Mouse (Mus musculus) kidney, postnatal 0 days (tissue): ENCODE data around the gene Ipo8. TPM values are rescaled to one million over a fixed set of nuclear protein-coding genes. Genes with fewer than 3 reads are reported as not detected.

Experiments
- ATAC-seq: fragments of 200-750 bp; cut with Nextera tagmentation; replicated peaks from 2 replicates; pipeline ENCODE4 v1.8.0; 2017; ENCODE audit warnings: low read depth, moderate number of reproducible peaks, moderate TSS enrichment, moderate library complexity; ENCODE audit not compliant: low FRiP score
- DNase-seq: peaks from one replicate; pipeline ENCODE4 v3.0.0-alpha.2; 2016; ENCODE audit warnings: low spot score
- H3K27ac ChIP-seq: fragments of 300-500 bp; sonication (generic); 2 replicates; pipeline ENCODE4 v1.5.1; 2014; ENCODE audit warnings: mild to moderate bottlenecking
- H3K27me3 ChIP-seq: fragments of 300-500 bp; sonication (generic); 2 replicates; pipeline ENCODE4 v1.6.1; 2014; ENCODE audit warnings: low read length, mixed read lengths; ENCODE audit not compliant: insufficient read depth
- H3K36me3 ChIP-seq: fragments of 300-500 bp; sonication (generic); 2 replicates; pipeline ENCODE4 v1.6.1; 2014; ENCODE audit warnings: low read length, mixed read lengths; ENCODE audit not compliant: insufficient read depth
- H3K4me1 ChIP-seq: fragments of 300-500 bp; sonication (generic); replicated peaks from 2 replicates; pipeline ENCODE4 v1.6.1; 2014; ENCODE audit warnings: antibody characterized with exemption, low read length, mixed read lengths; ENCODE audit not compliant: insufficient read depth
- H3K4me2 ChIP-seq: fragments of 300-500 bp; sonication (generic); 2 replicates; pipeline ENCODE4 v1.6.1; 2014; ENCODE audit warnings: mild to moderate bottlenecking, low read length, moderate library complexity, mixed read lengths
- H3K4me3 ChIP-seq: fragments of 300-500 bp; sonication (generic); replicated peaks from 2 replicates; pipeline ENCODE4 v1.5.1; 2014; ENCODE audit warnings: low read depth, low read length
- H3K9ac ChIP-seq: fragments of 300-500 bp; sonication (generic); 2 replicates; pipeline ENCODE4 v1.6.1; 2014; ENCODE audit warnings: low read depth, low read length
- H3K9me3 ChIP-seq: fragments of 300-500 bp; sonication (generic); replicated peaks from 2 replicates; pipeline ENCODE4 v1.6.1; 2016; ENCODE audit warnings: low read length, inconsistent platforms, mixed read lengths
- CTCF ChIP-seq: IDR thresholded peaks from 2 replicates; pipeline ENCODE4 v1.5.1; 2016; ENCODE audit warnings: antibody characterized with exemption, low read depth, mild to moderate bottlenecking, moderate library complexity
- WGBS: fragments of 180-500 bp; shearing (Covaris S2); extraction: QIAGEN DNeasy Blood & Tissue Kit; methylation state at CpG from one replicate; pipeline ENCODE4 v1.1.7; 2014; 5-methylcytosine and 5-hydroxymethylcytosine counted together
- polyA plus RNA-seq: library from polyadenylated mRNA; unstranded; fragments of >200 nt; fragmentation: Nextera tagmentation; extraction: Ambion mirVana; gene quantifications from 2 replicates; pipeline ENCODE4 v1.2.1, GENCODE M21; 2015

Ipo8 gene
- polyA plus RNA-seq, 1 experiment from 2014 or later: 17.3 TPM

GRCm38 (mm10) chr6:148830355-148830747 lies 916 bp downstream of the Ipo8 start:
- Histone ChIP-seq H3K4me3 (peak overlapping the region; percentile 79), H3K9me3 (no peaks in the 10 kb centered on the region), H3K9ac (peak overlapping the region; percentile 75; the same call in 1 of the 2 replicates), H3K36me3 (no peaks in the 10 kb centered on the region), H3K4me2 (peak overlapping the region; percentile 64), H3K27me3 (no peaks in the 10 kb centered on the region), H3K27ac (no peak overlapping the region), H3K4me1 (peaks cover 7% of the 10 kb centered on the region)
- ATAC-seq (no peak), DNase-seq (no peak)
- TF ChIP-seq CTCF: no peak
- WGBS: 4% methylated on average over 3 of the region's 3 CpGs

- no peak overlapping the region for H3K4me3 ChIP-seq
- peaks cover 3% of the 10 kb centered on the region; the same call in 1 of the 2 replicates for H3K36me3 ChIP-seq
- H3K9ac ChIP-seq: no peak overlapping the region
- H3K27ac ChIP-seq: no peak overlapping the region
- peak; percentile 6 for DNase-seq
- no peaks in the 10 kb centered on the region for H3K9me3 ChIP-seq
- H3K4me2 ChIP-seq: no peak overlapping the region
- TF ChIP-seq CTCF: no peak
- no peaks in the 10 kb centered on the region for H3K27me3 ChIP-seq
- peaks cover 7% of the 10 kb centered on the region for H3K4me1 ChIP-seq
- WGBS: 88% methylated on average over 4 of the region's 4 CpGs
- no peak; the same call in 1 of the 2 replicates for ATAC-seq
These were observed 5.1 kb downstream of the Ipo8 start for GRCm38 (mm10) chr6:148826119-148826518.

GRCm38 (mm10) chr6:148818624-148819343 lies 12.5 kb downstream of the Ipo8 start:
- H3K9ac ChIP-seq: no peak overlapping the region
- no peak overlapping the region for H3K4me2 ChIP-seq
- H3K27ac ChIP-seq: no peak overlapping the region
- no peak for DNase-seq
- WGBS: 79% methylated on average over 4 of the region's 4 CpGs
- TF ChIP-seq CTCF: no peak
- ATAC-seq: 0 out of 2 replicates have a peak, but pooled peaks have one; percentile 13
- no peak overlapping the region for H3K4me3 ChIP-seq
- no peaks in the 10 kb centered on the region for H3K9me3 ChIP-seq
- H3K27me3 ChIP-seq: no peaks in the 10 kb centered on the region
- H3K36me3 ChIP-seq: peaks cover 29% of the 10 kb centered on the region
- H3K4me1 ChIP-seq: no peaks in the 10 kb centered on the region

- no peak for ATAC-seq
- DNase-seq: no peak
- H3K4me2 ChIP-seq: no peak overlapping the region
- H3K9me3 ChIP-seq: no peaks in the 10 kb centered on the region
- 83% methylated on average over 5 of the region's 5 CpGs for WGBS
- no peaks in the 10 kb centered on the region for H3K27me3 ChIP-seq
- H3K9ac ChIP-seq: no peak overlapping the region
- TF ChIP-seq CTCF: no peak
- H3K36me3 ChIP-seq: peaks cover 33% of the 10 kb centered on the region
- no peak overlapping the region for H3K4me3 ChIP-seq
- no peak overlapping the region for H3K27ac ChIP-seq
- H3K4me1 ChIP-seq: no peaks in the 10 kb centered on the region
These were observed 14.5 kb downstream of the Ipo8 start for GRCm38 (mm10) chr6:148816751-148817150.

- Histone ChIP-seq H3K4me1 (no peaks in the 10 kb centered on the region), H3K9me3 (no peaks in the 10 kb centered on the region), H3K36me3 (peaks cover 38% of the 10 kb centered on the region), H3K4me2 (no peak overlapping the region), H3K4me3 (no peak overlapping the region), H3K27me3 (no peaks in the 10 kb centered on the region), H3K9ac (no peak overlapping the region), H3K27ac (no peak overlapping the region)
- WGBS: 81% methylated on average over 2 of the region's 2 CpGs
- TF ChIP-seq CTCF: no peak
- DNase-seq (no peak), ATAC-seq (no peak)
These were observed 20.1 kb downstream of the Ipo8 start for GRCm38 (mm10) chr6:148811117-148811516.

GRCm38 (mm10) chr6:148799773-148800172 lies 31.5 kb downstream of the Ipo8 start:
- DNase-seq (no peak), ATAC-seq (no peak)
- 87% methylated on average over 4 of the region's 4 CpGs for WGBS
- H3K4me2 ChIP-seq: no peak overlapping the region
- H3K9ac ChIP-seq: no peak overlapping the region
- peaks cover 51% of the 10 kb centered on the region for H3K36me3 ChIP-seq
- no peaks in the 10 kb centered on the region for H3K9me3 ChIP-seq
- no peak overlapping the region for H3K4me3 ChIP-seq
- no peak overlapping the region for H3K27ac ChIP-seq
- peak; percentile 30; the same call in 1 of the 2 replicates for TF ChIP-seq CTCF
- no peaks in the 10 kb centered on the region for H3K4me1 ChIP-seq
- H3K27me3 ChIP-seq: no peaks in the 10 kb centered on the region
